Mouse (Mus musculus) lung, embryonic 15.5 days (tissue): ENCODE measurements around the gene Sema6d. TPM values are rescaled to one million over a fixed set of nuclear protein-coding genes. Genes with fewer than 3 reads are reported as not detected.

ENCODE experiments used
- ATAC-seq: fragments of 200-750 bp; cut with Nextera tagmentation; 2 replicates; pipeline ENCODE4 v1.8.0; 2017; ENCODE audit warnings: moderate number of reproducible peaks, borderline replicate concordance; ENCODE audit not compliant: low FRiP score, low TSS enrichment; ENCODE audit errors: extremely low read depth
- H3K27ac ChIP-seq: fragments of 300-500 bp; sonication (generic); 2 replicates; pipeline ENCODE4 v1.5.1; 2015; ENCODE audit warnings: moderate library complexity, mild to moderate bottlenecking, inconsistent platforms
- H3K27me3 ChIP-seq: fragments of 300-500 bp; sonication (generic); 2 replicates; pipeline ENCODE4 v1.6.1; 2015; ENCODE audit warnings: inconsistent platforms
- H3K36me3 ChIP-seq: fragments of 300-500 bp; sonication (generic); 2 replicates; pipeline ENCODE4 v1.6.1; 2015; ENCODE audit warnings: inconsistent platforms
- H3K4me1 ChIP-seq: fragments of 300-500 bp; sonication (generic); 2 replicates; pipeline ENCODE4 v1.6.1; 2015; ENCODE audit warnings: inconsistent platforms
- H3K4me2 ChIP-seq: fragments of 300-500 bp; sonication (generic); 2 replicates; pipeline ENCODE4 v1.6.1; 2015; ENCODE audit warnings: inconsistent platforms, mild to moderate bottlenecking, moderate library complexity
- H3K4me3 ChIP-seq: fragments of 300-500 bp; sonication (generic); 2 replicates; pipeline ENCODE4 v1.5.1; 2015; ENCODE audit warnings: mild to moderate bottlenecking, inconsistent platforms
- H3K9ac ChIP-seq: fragments of 300-500 bp; sonication (generic); 2 replicates; pipeline ENCODE4 v1.6.1; 2015; ENCODE audit warnings: inconsistent platforms
- H3K9me3 ChIP-seq: fragments of 300-500 bp; sonication (generic); 2 replicates; pipeline ENCODE4 v1.6.1; 2016; ENCODE audit warnings: inconsistent platforms
- WGBS: fragments of 180-500 bp; shearing (Covaris S2); methylation state at CpG from one replicate; pipeline ENCODE4 v1.1.7; 2015; 5-methylcytosine and 5-hydroxymethylcytosine counted together
- polyA plus RNA-seq: library from polyadenylated mRNA; unstranded; fragments of >200 nt; fragmentation: Nextera tagmentation; extraction: Ambion mirVana; gene quantifications from 2 replicates; pipeline ENCODE4 v1.2.1, GENCODE M21; 2015

Gene Sema6d
- polyA plus RNA-seq, 1 experiment from 2014 or later: 19.6 TPM

DNA sequence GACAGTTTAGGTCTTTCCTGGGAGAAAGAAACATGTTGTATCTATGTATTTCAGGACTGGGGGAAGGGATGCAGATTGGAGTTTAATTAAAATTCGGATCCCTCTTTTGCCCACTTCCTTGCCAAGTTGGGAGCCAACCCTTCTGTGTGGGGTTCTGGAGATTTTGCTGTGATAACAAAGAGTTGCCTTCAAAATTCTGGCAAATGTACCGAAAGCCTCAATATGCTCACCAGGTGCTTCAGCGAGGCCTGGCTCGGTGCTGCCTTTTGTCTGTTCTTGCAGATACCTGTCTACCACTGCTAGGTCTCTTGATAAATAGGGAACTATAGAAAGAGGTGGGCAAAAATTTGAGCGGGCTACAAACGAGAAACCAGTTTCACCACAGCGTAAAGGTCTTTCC, 563.4 kb downstream of the Sema6d start:
- Histone ChIP-seq H3K27me3 (no peaks in the 10 kb centered on the region), H3K4me2 (no peak overlapping the region), H3K4me3 (no peak overlapping the region), H3K36me3 (peaks cover 35% of the 10 kb centered on the region), H3K9me3 (no peaks in the 10 kb centered on the region), H3K4me1 (peaks cover 14% of the 10 kb centered on the region; the same call in 1 of the 2 replicates), H3K9ac (no peak overlapping the region), H3K27ac (no peak overlapping the region)
- no peak for ATAC-seq
- WGBS: 90% methylated on average over 7 of the region's 7 CpGs

DNA sequence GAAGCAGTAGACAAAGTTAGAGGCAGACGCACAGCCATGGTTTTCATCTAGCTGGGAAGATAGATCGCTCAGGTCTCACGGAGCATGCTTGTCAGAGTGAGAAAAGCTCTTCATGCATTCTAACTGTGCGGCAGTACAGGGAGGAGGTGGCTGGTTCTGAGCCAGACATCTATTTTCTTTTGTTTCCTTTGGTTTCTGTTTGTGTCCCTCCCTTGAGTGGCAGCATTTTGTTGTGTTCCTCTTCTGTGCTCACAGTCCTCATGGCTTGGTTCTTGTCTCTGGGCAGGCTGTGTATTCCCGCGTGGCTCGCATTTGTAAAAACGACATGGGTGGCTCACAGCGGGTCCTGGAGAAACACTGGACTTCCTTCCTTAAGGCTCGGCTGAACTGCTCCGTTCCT, 567.6 kb downstream of the Sema6d start:
- Histone ChIP-seq H3K4me2 (no peak overlapping the region), H3K36me3 (peaks cover 57% of the 10 kb centered on the region)
- 86% methylated on average over 11 of the region's 11 CpGs for WGBS

DNA sequence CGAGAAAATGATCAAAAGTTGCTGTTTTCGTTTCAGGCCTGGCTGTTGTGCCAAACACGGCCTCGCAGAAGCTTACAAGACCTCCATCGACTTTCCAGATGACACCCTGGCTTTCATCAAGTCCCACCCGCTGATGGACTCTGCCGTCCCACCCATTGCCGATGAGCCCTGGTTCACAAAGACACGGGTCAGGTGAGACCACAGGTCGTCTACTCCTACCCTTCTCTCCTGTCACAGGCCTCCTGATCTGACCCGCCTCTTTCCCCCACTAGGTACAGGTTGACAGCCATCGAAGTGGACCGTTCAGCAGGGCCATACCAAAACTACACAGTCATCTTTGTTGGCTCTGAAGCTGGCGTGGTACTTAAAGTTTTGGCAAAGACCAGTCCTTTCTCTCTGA, 568.6 kb downstream of the Sema6d start:
- Histone ChIP-seq H3K4me2 (no peak overlapping the region), H3K9ac (no peak overlapping the region), H3K36me3 (peaks cover 58% of the 10 kb centered on the region), H3K4me1 (no peaks in the 10 kb centered on the region), H3K27me3 (no peaks in the 10 kb centered on the region), H3K27ac (no peak overlapping the region), H3K4me3 (no peak overlapping the region), H3K9me3 (no peaks in the 10 kb centered on the region)
- ATAC-seq: no peak
- WGBS: 86% methylated on average over 14 of the region's 14 CpGs

More for the DNA sequence above, 567.6 kb downstream of the Sema6d start:
- no peak overlapping the region for H3K9ac ChIP-seq
- H3K27ac ChIP-seq: no peak overlapping the region
- H3K9me3 ChIP-seq: no peaks in the 10 kb centered on the region
- H3K27me3 ChIP-seq: no peaks in the 10 kb centered on the region
- no peaks in the 10 kb centered on the region for H3K4me1 ChIP-seq
- H3K4me3 ChIP-seq: no peak overlapping the region
- ATAC-seq: no peak

DNA sequence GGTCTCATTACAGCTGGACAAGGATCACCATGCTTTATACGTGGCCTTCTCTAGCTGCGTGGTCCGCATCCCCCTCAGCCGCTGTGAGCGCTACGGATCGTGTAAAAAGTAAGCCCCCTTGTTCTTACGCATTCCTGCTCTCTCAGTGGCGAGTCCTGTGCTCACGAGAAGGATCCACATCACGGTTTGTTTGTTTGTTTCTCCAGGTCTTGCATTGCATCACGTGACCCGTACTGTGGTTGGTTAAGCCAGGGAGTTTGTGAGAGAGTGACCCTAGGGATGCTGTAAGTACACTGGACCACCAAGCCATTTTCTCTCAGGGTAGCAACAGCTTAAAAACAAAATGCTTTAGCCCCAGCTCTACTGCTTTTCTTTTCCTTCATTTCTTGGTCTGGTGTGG, 569.8 kb downstream of the Sema6d start:
- Histone ChIP-seq H3K27me3 (no peaks in the 10 kb centered on the region), H3K4me3 (no peak overlapping the region), H3K4me2 (no peak overlapping the region), H3K27ac (no peak overlapping the region), H3K36me3 (peaks cover 66% of the 10 kb centered on the region), H3K4me1 (no peaks in the 10 kb centered on the region), H3K9ac (no peak overlapping the region), H3K9me3 (no peaks in the 10 kb centered on the region)
- WGBS: 89% methylated on average over 13 of the region's 13 CpGs
- no peak for ATAC-seq

DNA sequence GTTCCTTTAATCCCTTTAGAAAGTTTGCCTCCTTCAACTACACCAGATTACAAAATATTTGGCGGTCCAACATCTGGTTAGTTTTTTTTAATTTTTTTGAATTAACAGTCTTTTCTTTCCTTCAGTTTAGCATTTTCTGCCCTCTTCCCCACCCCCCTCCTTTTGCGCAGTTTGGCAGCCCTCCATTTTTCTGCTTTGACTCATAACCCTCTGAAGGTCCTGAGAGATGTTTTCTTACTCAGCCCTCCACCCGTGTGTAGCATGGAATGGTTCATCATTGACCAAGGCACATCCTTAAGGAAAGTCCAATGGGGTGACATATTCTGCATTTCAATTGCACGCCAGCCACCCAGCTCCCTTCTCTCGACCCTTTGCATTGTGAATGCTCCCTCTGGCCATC, 570.9 kb downstream of the Sema6d start:
- ATAC-seq: no peak
- peaks cover 65% of the 10 kb centered on the region for H3K36me3 ChIP-seq
- H3K9ac ChIP-seq: no peak overlapping the region
- H3K27me3 ChIP-seq: no peaks in the 10 kb centered on the region
- H3K4me2 ChIP-seq: no peak overlapping the region
- no peaks in the 10 kb centered on the region for H3K9me3 ChIP-seq
- no peak overlapping the region for H3K27ac ChIP-seq
- 69% methylated on average over 5 of the region's 5 CpGs for WGBS
- H3K4me3 ChIP-seq: no peak overlapping the region
- no peaks in the 10 kb centered on the region for H3K4me1 ChIP-seq

DNA sequence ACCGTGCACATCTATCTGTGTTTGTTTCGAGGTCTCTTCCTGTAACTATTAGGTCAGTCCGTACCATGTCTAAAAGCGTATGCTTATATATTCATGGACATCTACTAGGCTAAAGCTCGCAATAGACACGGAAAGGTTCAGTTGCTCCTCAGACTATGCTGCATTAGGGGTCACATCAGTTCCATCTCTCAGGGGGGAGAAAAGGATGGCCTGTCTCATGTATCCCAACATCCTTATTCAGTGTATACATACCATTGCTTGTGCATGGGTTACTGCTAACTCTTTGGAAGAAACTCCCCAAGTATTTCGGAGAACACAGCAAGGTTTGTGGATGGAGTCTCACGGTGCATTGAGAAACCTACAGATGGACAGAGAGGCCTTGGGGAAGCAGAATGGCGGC, 571.5 kb downstream of the Sema6d start:
- ATAC-seq: no peak
- Histone ChIP-seq H3K36me3 (peaks cover 63% of the 10 kb centered on the region), H3K27me3 (no peaks in the 10 kb centered on the region), H3K9me3 (no peaks in the 10 kb centered on the region), H3K4me1 (no peaks in the 10 kb centered on the region), H3K9ac (no peak overlapping the region), H3K27ac (no peak overlapping the region), H3K4me3 (no peak overlapping the region), H3K4me2 (no peak overlapping the region)
- 89% methylated on average over 9 of the region's 9 CpGs for WGBS

DNA sequence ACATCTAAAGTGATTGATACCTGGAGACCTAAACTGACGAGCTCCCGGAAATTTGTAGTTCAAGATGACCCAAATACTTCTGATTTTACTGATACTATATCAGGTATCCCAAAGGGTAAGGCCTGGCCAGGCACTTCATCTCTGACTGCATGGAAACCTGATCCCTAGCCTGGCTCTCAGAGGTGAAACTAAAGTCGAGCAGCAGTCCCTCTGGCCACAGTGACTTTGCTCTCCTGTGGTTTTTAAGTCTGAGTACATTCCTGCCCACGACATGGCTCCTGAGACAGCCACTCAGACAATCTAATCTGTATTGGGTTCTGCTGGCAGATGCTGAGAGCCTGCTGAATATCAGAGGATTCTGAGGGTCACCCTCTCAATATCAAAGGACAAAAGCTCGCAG, 572.5 kb downstream of the Sema6d start:
- WGBS: 37% methylated on average over 5 of the region's 5 CpGs
- Histone ChIP-seq H3K4me2 (no peak overlapping the region), H3K36me3 (peaks cover 61% of the 10 kb centered on the region), H3K27me3 (no peaks in the 10 kb centered on the region), H3K4me1 (no peaks in the 10 kb centered on the region), H3K27ac (no peak overlapping the region), H3K9ac (no peak overlapping the region), H3K4me3 (no peak overlapping the region), H3K9me3 (no peaks in the 10 kb centered on the region)
- ATAC-seq: no peak

DNA sequence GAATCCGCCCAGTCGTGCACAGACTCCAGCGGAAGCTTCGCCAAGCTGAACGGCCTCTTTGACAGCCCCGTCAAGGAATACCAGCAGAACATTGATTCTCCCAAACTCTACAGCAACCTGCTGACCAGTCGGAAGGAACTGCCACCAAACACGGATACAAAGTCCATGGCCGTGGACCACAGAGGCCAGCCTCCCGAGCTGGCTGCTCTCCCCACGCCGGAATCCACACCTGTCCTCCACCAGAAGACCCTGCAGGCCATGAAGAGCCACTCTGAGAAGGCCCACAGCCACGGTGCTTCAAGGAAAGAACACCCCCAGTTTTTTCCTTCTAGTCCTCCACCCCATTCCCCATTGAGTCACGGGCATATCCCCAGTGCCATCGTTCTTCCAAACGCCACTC, 574.4 kb downstream of the Sema6d start:
- no peak for ATAC-seq
- WGBS: 93% methylated on average over 16 of the region's 16 CpGs
- H3K9ac ChIP-seq: no peak overlapping the region
- H3K4me1 ChIP-seq: no peaks in the 10 kb centered on the region
- H3K27me3 ChIP-seq: no peaks in the 10 kb centered on the region
- peaks cover 41% of the 10 kb centered on the region for H3K36me3 ChIP-seq
- no peak overlapping the region for H3K4me2 ChIP-seq
- H3K9me3 ChIP-seq: no peaks in the 10 kb centered on the region
- H3K4me3 ChIP-seq: no peak overlapping the region
- no peak overlapping the region for H3K27ac ChIP-seq

DNA sequence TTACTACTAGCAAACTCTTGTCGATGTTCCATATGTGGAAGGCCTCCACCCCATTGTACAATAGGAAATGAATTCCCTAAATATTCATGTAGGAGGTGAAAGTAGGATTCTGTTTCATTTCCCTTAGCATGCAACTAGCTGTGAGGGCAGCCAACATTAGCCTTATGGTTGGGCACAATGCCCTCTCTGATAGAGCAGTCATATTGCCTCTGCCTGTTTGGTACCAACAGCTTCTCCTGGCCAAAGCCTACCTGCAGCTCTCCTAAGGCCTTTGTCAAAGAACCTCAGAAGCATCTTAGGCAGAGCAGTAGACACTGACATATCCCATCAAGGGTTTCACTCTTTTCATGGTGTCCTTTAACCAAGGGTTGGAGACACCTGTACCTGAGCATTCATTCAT, 578.7 kb downstream of the Sema6d start:
- H3K9ac ChIP-seq: no peak overlapping the region
- no peak overlapping the region for H3K4me3 ChIP-seq
- WGBS: 85% methylated on average over 1 of the region's 1 CpGs
- H3K36me3 ChIP-seq: peaks cover 29% of the 10 kb centered on the region
- no peaks in the 10 kb centered on the region for H3K4me1 ChIP-seq
- no peaks in the 10 kb centered on the region for H3K27me3 ChIP-seq
- ATAC-seq: no peak
- no peak overlapping the region for H3K27ac ChIP-seq
- H3K4me2 ChIP-seq: no peak overlapping the region
- H3K9me3 ChIP-seq: no peaks in the 10 kb centered on the region

DNA sequence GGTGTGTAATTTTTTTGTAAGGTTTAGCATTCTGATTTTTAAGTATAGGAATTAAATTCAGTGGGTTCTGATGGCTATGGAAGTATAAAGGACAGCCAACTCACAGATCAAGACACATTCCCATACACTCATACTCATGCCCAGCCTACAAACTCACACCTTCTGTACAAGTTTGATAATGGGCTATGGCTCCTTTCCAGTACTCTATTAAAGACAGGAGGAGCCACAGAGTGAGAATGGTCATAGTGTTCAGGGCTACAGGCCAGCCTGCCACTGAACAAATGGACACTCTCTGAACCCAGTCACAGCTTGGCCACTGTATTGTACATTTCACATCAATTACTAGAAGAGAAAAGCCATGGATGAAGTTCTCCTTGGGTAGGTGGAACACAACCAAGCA, 583.3 kb downstream of the Sema6d start:
- Histone ChIP-seq H3K4me3 (no peak overlapping the region), H3K36me3 (no peaks in the 10 kb centered on the region), H3K9ac (no peak overlapping the region), H3K4me2 (no peak overlapping the region), H3K27me3 (no peaks in the 10 kb centered on the region), H3K9me3 (no peaks in the 10 kb centered on the region), H3K4me1 (no peaks in the 10 kb centered on the region), H3K27ac (no peak overlapping the region)
- ATAC-seq: no peak

DNA sequence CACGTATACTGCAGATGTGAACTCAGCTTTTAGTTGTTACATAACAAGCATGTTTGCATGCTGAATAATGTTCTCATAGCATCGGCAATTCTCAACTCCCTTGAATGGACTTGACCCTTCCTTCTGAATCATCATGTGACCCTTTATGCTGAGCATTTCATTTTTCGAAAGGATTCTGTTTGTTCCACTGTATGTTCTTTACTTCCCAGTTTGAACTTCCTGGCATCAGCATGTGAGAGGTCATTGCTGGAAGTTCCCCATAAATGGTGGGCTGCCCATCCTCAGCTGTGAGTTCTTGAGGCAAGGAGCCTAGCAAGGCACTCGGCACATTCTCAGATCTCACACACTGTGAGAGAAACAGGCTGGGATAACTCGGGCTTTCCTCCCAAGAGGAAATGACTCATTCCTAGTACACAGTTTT, 594.7 kb downstream of the Sema6d start:
- no peaks in the 10 kb centered on the region for H3K9me3 ChIP-seq
- no peak for ATAC-seq
- no peak overlapping the region for H3K9ac ChIP-seq
- H3K4me2 ChIP-seq: no peak overlapping the region
- no peaks in the 10 kb centered on the region for H3K36me3 ChIP-seq
- no peaks in the 10 kb centered on the region for H3K4me1 ChIP-seq
- no peaks in the 10 kb centered on the region for H3K27me3 ChIP-seq
- no peak overlapping the region for H3K27ac ChIP-seq
- H3K4me3 ChIP-seq: no peak overlapping the region
- WGBS: 64% methylated on average over 5 of the region's 5 CpGs

DNA sequence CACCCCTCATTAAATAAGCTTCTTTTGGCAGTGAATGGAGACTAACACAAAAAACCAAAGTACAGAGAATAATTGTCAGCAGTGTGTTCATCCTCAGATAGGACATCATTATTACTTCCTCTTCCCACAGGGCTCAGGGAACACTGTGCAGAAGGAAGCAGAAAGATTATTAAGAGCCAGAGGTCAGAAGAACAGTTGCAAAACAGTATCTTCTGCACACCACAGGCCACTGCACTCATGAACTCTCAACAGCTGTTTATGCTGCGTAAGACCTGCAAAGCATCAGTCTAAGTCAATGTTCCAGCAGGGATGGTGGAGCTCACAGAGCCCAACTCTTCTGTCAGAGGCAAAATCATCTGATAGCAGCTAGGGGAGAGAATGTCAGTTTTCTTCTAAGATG, 600.6 kb downstream of the Sema6d start:
- 82% methylated on average over 1 of the region's 1 CpGs for WGBS
- ATAC-seq: no peak
- no peaks in the 10 kb centered on the region for H3K36me3 ChIP-seq

DNA sequence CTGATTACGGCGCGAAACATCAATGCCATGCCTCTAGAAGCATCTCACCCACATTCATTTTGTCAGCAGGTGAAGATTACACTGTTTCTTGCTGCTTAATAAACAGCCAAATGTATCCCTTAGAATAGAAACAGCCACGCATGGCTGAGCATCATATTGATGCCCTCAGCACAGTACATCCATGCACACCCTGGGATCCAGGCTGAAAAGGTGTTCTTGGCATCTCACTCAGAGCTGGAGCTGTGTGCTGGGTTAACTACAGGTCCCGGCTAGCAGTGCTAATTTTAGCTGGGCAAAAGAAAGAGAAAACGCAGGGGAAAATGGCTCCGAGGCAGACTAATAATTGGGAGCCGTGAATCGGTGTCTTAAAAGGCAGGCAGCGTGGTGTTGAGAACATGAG, 612.9 kb downstream of the Sema6d start:
- Histone ChIP-seq H3K9ac (no peak overlapping the region), H3K4me3 (no peak overlapping the region), H3K27ac (no peak overlapping the region), H3K36me3 (no peaks in the 10 kb centered on the region), H3K9me3 (no peaks in the 10 kb centered on the region), H3K4me1 (0 out of 2 replicates have a peak, but pooled peaks cover 3% of the 10 kb centered on the region), H3K27me3 (no peaks in the 10 kb centered on the region), H3K4me2 (no peak overlapping the region)
- 89% methylated on average over 10 of the region's 10 CpGs for WGBS
- ATAC-seq: no peak

More for the DNA sequence above, 600.6 kb downstream of the Sema6d start:
- Histone ChIP-seq H3K9me3 (no peaks in the 10 kb centered on the region), H3K27ac (no peak overlapping the region), H3K27me3 (no peaks in the 10 kb centered on the region), H3K4me1 (no peaks in the 10 kb centered on the region), H3K4me3 (no peak overlapping the region), H3K4me2 (no peak overlapping the region), H3K9ac (no peak overlapping the region)
